Comparison of ENCODE assay signal across 8 mouse cellular contexts in genomic region chr7:66388621-66389532, GRCm38 (mm10). TPM values are rescaled to one million over a fixed set of nuclear protein-coding genes. Genes with fewer than 3 reads are reported as not detected.
DNase-seq lines count a peak whose midpoint lies in the region; ATAC-seq and TF ChIP-seq lines count a peak whose summit lies in the region.

No protein-coding gene starts in this region.

- no peaks in the 10 kb centered on the region for H3K36me3 ChIP-seq in heart, embryonic 10.5 days
- H3K36me3 ChIP-seq in limb, embryonic 14.5 days (ENCODE audit: control insufficient read depth, insufficient read depth, low read length), result no peaks in the 10 kb centered on the region
- no peaks in the 10 kb centered on the region for H3K36me3 ChIP-seq in midbrain, embryonic 15.5 days (replicated peaks)

- H3K9me3 ChIP-seq in heart, embryonic 10.5 days, result no peaks in the 10 kb centered on the region
- H3K9me3 ChIP-seq in limb, embryonic 14.5 days (ENCODE audit: control insufficient read depth, low read length), result no peaks in the 10 kb centered on the region
- H3K9me3 ChIP-seq in midbrain, embryonic 15.5 days, result no peaks in the 10 kb centered on the region

- H3K27ac ChIP-seq in embryonic fibroblast, embryonic 13.5 days (ENCODE audit: insufficient read depth, low read length), result peak overlapping the region; percentile 63
- H3K27ac ChIP-seq in heart, embryonic 10.5 days, result peak overlapping the region; percentile 93
- H3K27ac ChIP-seq in limb, embryonic 14.5 days (replicated peaks; ENCODE audit: low read depth, low read length), result no peak overlapping the region
- no peak overlapping the region for H3K27ac ChIP-seq in midbrain, embryonic 15.5 days

- H3K9ac ChIP-seq in limb, embryonic 14.5 days (ENCODE audit: low read depth, low read length, severe bottlenecking), result peak overlapping the region; percentile 90
- H3K9ac ChIP-seq in midbrain, embryonic 15.5 days, result no peak overlapping the region

- peaks cover 10% of the 10 kb centered on the region for H3K4me1 ChIP-seq in embryonic fibroblast, embryonic 13.5 days (ENCODE audit: control insufficient read depth, insufficient read depth, low read length)
- no peaks in the 10 kb centered on the region for H3K4me1 ChIP-seq in heart, embryonic 10.5 days
- peaks cover 11% of the 10 kb centered on the region for H3K4me1 ChIP-seq in limb, embryonic 14.5 days (ENCODE audit: control insufficient read depth, insufficient read depth, low read length)
- peaks cover 19% of the 10 kb centered on the region for H3K4me1 ChIP-seq in midbrain, embryonic 15.5 days

- 9% methylated on average over 28 of the region's 28 CpGs for WGBS in heart, embryonic 10.5 days
- WGBS in limb, embryonic 14.5 days, result 11% methylated on average over 28 of the region's 28 CpGs
- WGBS in midbrain, embryonic 15.5 days, result 9% methylated on average over 28 of the region's 28 CpGs

- peak; percentile 79 for ATAC-seq in limb, embryonic 14.5 days (ENCODE audit: low FRiP score, low read depth)
- ATAC-seq in midbrain, embryonic 15.5 days (replicated peaks), result peak; percentile 90

- peak; percentile 58 for DNase-seq in CD4-positive helper T cell, adult 2 months (ENCODE audit: low read depth, low spot score)
- DNase-seq in brain, adult 2 months (ENCODE audit: low read depth, low spot score), result peak; percentile 90
- peak; percentile 88 for DNase-seq in heart, embryonic 10.5 days (ENCODE audit: low spot score)
- DNase-seq in kidney, adult 9 months, result peak; percentile 88
- peak; percentile 90 for DNase-seq in limb, embryonic 14.5 days (ENCODE audit: low spot score)
- DNase-seq in spleen, postnatal 4 days (ENCODE audit: low spot score in 2 of 2), result peak; percentile 46 to 69

- H3K4me3 ChIP-seq in embryonic fibroblast, embryonic 13.5 days (ENCODE audit: insufficient read depth, low read length), result peak overlapping the region; percentile 53
- H3K4me3 ChIP-seq in heart, embryonic 10.5 days, result peak overlapping the region; percentile 84
- H3K4me3 ChIP-seq in limb, embryonic 14.5 days (replicated peaks; ENCODE audit: low read length), result peak overlapping the region; percentile 72
- peak overlapping the region; percentile 49 for H3K4me3 ChIP-seq in midbrain, embryonic 15.5 days

- H3K4me2 ChIP-seq in limb, embryonic 14.5 days (replicated peaks; ENCODE audit: low read depth, low read length, severe bottlenecking), result peak overlapping the region; percentile 96
- peak overlapping the region; percentile 99 for H3K4me2 ChIP-seq in midbrain, embryonic 15.5 days

- TF ChIP-seq POLR2A in embryonic fibroblast, embryonic 13.5 days (IDR thresholded peaks at IDR 0.05; ENCODE audit: low read depth, low read length), result peak; percentile 62
- TF ChIP-seq POLR2A in limb, embryonic 14.5 days (IDR thresholded peaks at IDR 0.05; ENCODE audit: borderline replicate concordance, extremely low read depth, insufficient read depth, insufficient read length), result no peak

- peak; percentile 74; the same call in 1 of the 2 replicates for TF ChIP-seq CTCF in embryonic fibroblast, embryonic 13.5 days (IDR thresholded peaks at IDR 0.05; ENCODE audit: borderline replicate concordance, insufficient read depth, low read length)

- peaks cover 6% of the 10 kb centered on the region; the same call in 1 of the 2 replicates for H3K27me3 ChIP-seq in heart, embryonic 10.5 days (ENCODE audit: insufficient read depth, poor library complexity, severe bottlenecking)
- H3K27me3 ChIP-seq in limb, embryonic 14.5 days (ENCODE audit: control insufficient read depth, insufficient read depth, low read length), result no peaks in the 10 kb centered on the region
- H3K27me3 ChIP-seq in midbrain, embryonic 15.5 days (replicated peaks), result peaks cover 17% of the 10 kb centered on the region; the same call in 1 of the 2 replicates

RNA-seq across cellular contexts. Expression of gene Lrrk1, which starts 0.7 kb away (rescaled TPM):
- 31.0 and 39.9 TPM in 2 replicates for polyA plus RNA-seq in embryonic fibroblast, embryonic 13.5 days (2011; ENCODE audit: insufficient read length, low read depth, missing spikeins)
- 9.9 and 12.3 TPM in 2 replicates for polyA plus RNA-seq in heart, embryonic 10.5 days (2016; fragmentation: Nextera tagmentation; extraction: Ambion mirVana)
- 15.3 and 16.1 TPM in 2 replicates for polyA plus RNA-seq in limb, embryonic 14.5 days (2012; rRNA removed)
- 13.1 and 14.4 TPM in 2 replicates for polyA plus RNA-seq in limb, embryonic 14.5 days (2014; fragmentation: Nextera tagmentation; extraction: Ambion mirVana)
- 3.7 and 4.1 TPM in 2 replicates for polyA plus RNA-seq in midbrain, embryonic 15.5 days (2015; fragmentation: Nextera tagmentation; extraction: Ambion mirVana)

RNA-seq across cellular contexts. Expression of gene Gm10974, which starts 23.2 kb away (rescaled TPM):
- polyA plus RNA-seq in embryonic fibroblast, embryonic 13.5 days (2011; ENCODE audit: insufficient read length, low read depth, missing spikeins), result not detected in 2 replicates
- polyA plus RNA-seq in heart, embryonic 10.5 days (2016; fragmentation: Nextera tagmentation; extraction: Ambion mirVana), result not detected in 2 replicates
- polyA plus RNA-seq in limb, embryonic 14.5 days (2012; rRNA removed), result not detected in 2 replicates
- polyA plus RNA-seq in limb, embryonic 14.5 days (2014; fragmentation: Nextera tagmentation; extraction: Ambion mirVana), result not detected in 2 replicates
- polyA plus RNA-seq in midbrain, embryonic 15.5 days (2015; fragmentation: Nextera tagmentation; extraction: Ambion mirVana), result not detected in 2 replicates

RNA-seq across cellular contexts. Expression of gene Aldh1a3, which starts 38.4 kb away (rescaled TPM):
- polyA plus RNA-seq in embryonic fibroblast, embryonic 13.5 days (2011; ENCODE audit: insufficient read length, low read depth, missing spikeins), result 3.5 and 4.2 TPM in 2 replicates
- polyA plus RNA-seq in heart, embryonic 10.5 days (2016; fragmentation: Nextera tagmentation; extraction: Ambion mirVana), result 0.95 and 1.6 TPM in 2 replicates
- 8.1 and 8.2 TPM in 2 replicates for polyA plus RNA-seq in limb, embryonic 14.5 days (2012; rRNA removed)
- polyA plus RNA-seq in limb, embryonic 14.5 days (2014; fragmentation: Nextera tagmentation; extraction: Ambion mirVana), result 10.2 TPM in 2 replicates
- polyA plus RNA-seq in midbrain, embryonic 15.5 days (2015; fragmentation: Nextera tagmentation; extraction: Ambion mirVana), result 0.83 and 1.0 TPM in 2 replicates

Comparison
In these comparisons a context has a peak if more than half of its experiments do, and no peak if none do; other contexts are left out.
1. H3K27ac ChIP-seq: peak in embryonic fibroblast, embryonic 13.5 days (single experiment) and heart, embryonic 10.5 days (single experiment); none in limb, embryonic 14.5 days (single experiment) and midbrain, embryonic 15.5 days (single experiment).
2. Peak in every context shown above with its lines, with median percentiles within 50 percentile points of each other: DNase-seq and H3K4me3 ChIP-seq.